Mouse (Mus musculus) kidney, postnatal 0 days (tissue): ENCODE data around the gene Adap1. TPM values are rescaled to one million over a fixed set of nuclear protein-coding genes. Genes with fewer than 3 reads are reported as not detected.

Experiments used
- ATAC-seq: fragments of 200-750 bp; cut with Nextera tagmentation; replicated peaks from 2 replicates; pipeline ENCODE4 v1.8.0; 2017; ENCODE audit warnings: low read depth, moderate number of reproducible peaks, moderate TSS enrichment, moderate library complexity; ENCODE audit not compliant: low FRiP score
- DNase-seq: peaks from one replicate; pipeline ENCODE4 v3.0.0-alpha.2; 2016; ENCODE audit warnings: low spot score
- H3K27ac ChIP-seq: fragments of 300-500 bp; sonication (generic); 2 replicates; pipeline ENCODE4 v1.5.1; 2014; ENCODE audit warnings: mild to moderate bottlenecking
- H3K27me3 ChIP-seq: fragments of 300-500 bp; sonication (generic); 2 replicates; pipeline ENCODE4 v1.6.1; 2014; ENCODE audit warnings: low read length, mixed read lengths; ENCODE audit not compliant: insufficient read depth
- H3K36me3 ChIP-seq: fragments of 300-500 bp; sonication (generic); 2 replicates; pipeline ENCODE4 v1.6.1; 2014; ENCODE audit warnings: low read length, mixed read lengths; ENCODE audit not compliant: insufficient read depth
- H3K4me1 ChIP-seq: fragments of 300-500 bp; sonication (generic); replicated peaks from 2 replicates; pipeline ENCODE4 v1.6.1; 2014; ENCODE audit warnings: antibody characterized with exemption, low read length, mixed read lengths; ENCODE audit not compliant: insufficient read depth
- H3K4me2 ChIP-seq: fragments of 300-500 bp; sonication (generic); 2 replicates; pipeline ENCODE4 v1.6.1; 2014; ENCODE audit warnings: mild to moderate bottlenecking, low read length, moderate library complexity, mixed read lengths
- H3K4me3 ChIP-seq: fragments of 300-500 bp; sonication (generic); replicated peaks from 2 replicates; pipeline ENCODE4 v1.5.1; 2014; ENCODE audit warnings: low read depth, low read length
- H3K9ac ChIP-seq: fragments of 300-500 bp; sonication (generic); 2 replicates; pipeline ENCODE4 v1.6.1; 2014; ENCODE audit warnings: low read depth, low read length
- H3K9me3 ChIP-seq: fragments of 300-500 bp; sonication (generic); replicated peaks from 2 replicates; pipeline ENCODE4 v1.6.1; 2016; ENCODE audit warnings: low read length, inconsistent platforms, mixed read lengths
- CTCF ChIP-seq: IDR thresholded peaks from 2 replicates; pipeline ENCODE4 v1.5.1; 2016; ENCODE audit warnings: antibody characterized with exemption, low read depth, mild to moderate bottlenecking, moderate library complexity
- WGBS: fragments of 180-500 bp; shearing (Covaris S2); extraction: QIAGEN DNeasy Blood & Tissue Kit; methylation state at CpG from one replicate; pipeline ENCODE4 v1.1.7; 2014; 5-methylcytosine and 5-hydroxymethylcytosine counted together
- polyA plus RNA-seq: library from polyadenylated mRNA; unstranded; fragments of >200 nt; fragmentation: Nextera tagmentation; extraction: Ambion mirVana; gene quantifications from 2 replicates; pipeline ENCODE4 v1.2.1, GENCODE M21; 2015

Adap1 gene
- polyA plus RNA-seq, 1 experiment from 2014 or later, result 6.9 TPM

- no peak for ATAC-seq
- H3K4me2 ChIP-seq, result no peak overlapping the region; the same call in 1 of the 2 replicates
- no peaks in the 10 kb centered on the region for H3K27me3 ChIP-seq
- TF ChIP-seq CTCF, result no peak
- no peak overlapping the region for H3K4me3 ChIP-seq
- no peak overlapping the region for H3K9ac ChIP-seq
- H3K9me3 ChIP-seq, result no peaks in the 10 kb centered on the region
- WGBS, result 74% methylated on average over 6 of the region's 6 CpGs
- H3K27ac ChIP-seq, result peak overlapping the region; percentile 57; the same call in 1 of the 2 replicates
- DNase-seq, result no peak
- H3K4me1 ChIP-seq, result peaks cover 25% of the 10 kb centered on the region
- H3K36me3 ChIP-seq, result no peaks in the 10 kb centered on the region
Measured at GRCm38 (mm10) chr5:139370336-139370735, 44.9 kb upstream of the Adap1 start.

- no peak for TF ChIP-seq CTCF
- 0 out of 2 replicates have a peak, but pooled peaks have one; percentile 21 for ATAC-seq
- WGBS, result 66% methylated on average over 11 of the region's 11 CpGs
- Histone ChIP-seq H3K9ac (no peak overlapping the region), H3K9me3 (no peaks in the 10 kb centered on the region), H3K4me1 (peaks cover 31% of the 10 kb centered on the region), H3K27me3 (no peaks in the 10 kb centered on the region), H3K27ac (peak overlapping the region; percentile 71), H3K4me3 (no peak overlapping the region), H3K4me2 (no peak overlapping the region), H3K36me3 (no peaks in the 10 kb centered on the region)
- no peak for DNase-seq
Measured at GRCm38 (mm10) chr5:139368638-139369320, 43.4 kb upstream of the Adap1 start.

- WGBS, result 83% methylated on average over 4 of the region's 4 CpGs
- Histone ChIP-seq H3K27ac (peak overlapping the region; percentile 39; the same call in 1 of the 2 replicates), H3K4me1 (peaks cover 30% of the 10 kb centered on the region), H3K9ac (no peak overlapping the region), H3K27me3 (no peaks in the 10 kb centered on the region), H3K4me3 (no peak overlapping the region), H3K36me3 (no peaks in the 10 kb centered on the region), H3K9me3 (no peaks in the 10 kb centered on the region), H3K4me2 (no peak overlapping the region)
- DNase-seq (no peak), ATAC-seq (no peak)
- no peak for TF ChIP-seq CTCF
Measured at GRCm38 (mm10) chr5:139367884-139368458, 42.5 kb upstream of the Adap1 start.

GRCm38 (mm10) chr5:139366484-139366883 is 41.1 kb upstream of the Adap1 start:
- Histone ChIP-seq H3K27ac (no peak overlapping the region), H3K36me3 (no peaks in the 10 kb centered on the region), H3K4me3 (no peak overlapping the region), H3K27me3 (no peaks in the 10 kb centered on the region), H3K4me1 (peaks cover 20% of the 10 kb centered on the region), H3K4me2 (no peak overlapping the region), H3K9ac (no peak overlapping the region), H3K9me3 (no peaks in the 10 kb centered on the region)
- WGBS, result 83% methylated on average over 11 of the region's 11 CpGs
- ATAC-seq (no peak), DNase-seq (no peak)
- no peak for TF ChIP-seq CTCF

- WGBS, result 71% methylated on average over 1 of the region's 1 CpGs
- ATAC-seq (no peak), DNase-seq (no peak)
- H3K27ac ChIP-seq, result no peak overlapping the region
- no peak for TF ChIP-seq CTCF
- H3K4me1 ChIP-seq, result peaks cover 13% of the 10 kb centered on the region
- no peaks in the 10 kb centered on the region for H3K27me3 ChIP-seq
- no peak overlapping the region for H3K4me2 ChIP-seq
- H3K4me3 ChIP-seq, result no peak overlapping the region
- H3K9me3 ChIP-seq, result no peaks in the 10 kb centered on the region
- H3K9ac ChIP-seq, result no peak overlapping the region
- H3K36me3 ChIP-seq, result no peaks in the 10 kb centered on the region
Measured at GRCm38 (mm10) chr5:139365827-139366226, 40.4 kb upstream of the Adap1 start.

GRCm38 (mm10) chr5:139364911-139365571 is 39.6 kb upstream of the Adap1 start:
- H3K4me3 ChIP-seq, result no peak overlapping the region
- 26% methylated on average over 5 of the region's 5 CpGs for WGBS

More at GRCm38 (mm10) chr5:139364911-139365571, 39.6 kb upstream of the Adap1 start:
- DNase-seq (no peak), ATAC-seq (no peak)
- Histone ChIP-seq H3K9ac (no peak overlapping the region), H3K9me3 (no peaks in the 10 kb centered on the region), H3K36me3 (no peaks in the 10 kb centered on the region), H3K4me2 (no peak overlapping the region), H3K27me3 (no peaks in the 10 kb centered on the region), H3K27ac (peak overlapping the region; percentile 21; the same call in 1 of the 2 replicates), H3K4me1 (peaks cover 7% of the 10 kb centered on the region)
- no peak for TF ChIP-seq CTCF
